Mouse (Mus musculus): Measurements from ENCODE around the gene Xylt2. TPM values are rescaled to one million over a fixed set of nuclear protein-coding genes. Genes with fewer than 3 reads are reported as not detected.

Gene Xylt2
- total and polyA plus RNA-seq, 3 experiments, result 4.5 to 16.4 (median 7.0) TPM

DNA sequence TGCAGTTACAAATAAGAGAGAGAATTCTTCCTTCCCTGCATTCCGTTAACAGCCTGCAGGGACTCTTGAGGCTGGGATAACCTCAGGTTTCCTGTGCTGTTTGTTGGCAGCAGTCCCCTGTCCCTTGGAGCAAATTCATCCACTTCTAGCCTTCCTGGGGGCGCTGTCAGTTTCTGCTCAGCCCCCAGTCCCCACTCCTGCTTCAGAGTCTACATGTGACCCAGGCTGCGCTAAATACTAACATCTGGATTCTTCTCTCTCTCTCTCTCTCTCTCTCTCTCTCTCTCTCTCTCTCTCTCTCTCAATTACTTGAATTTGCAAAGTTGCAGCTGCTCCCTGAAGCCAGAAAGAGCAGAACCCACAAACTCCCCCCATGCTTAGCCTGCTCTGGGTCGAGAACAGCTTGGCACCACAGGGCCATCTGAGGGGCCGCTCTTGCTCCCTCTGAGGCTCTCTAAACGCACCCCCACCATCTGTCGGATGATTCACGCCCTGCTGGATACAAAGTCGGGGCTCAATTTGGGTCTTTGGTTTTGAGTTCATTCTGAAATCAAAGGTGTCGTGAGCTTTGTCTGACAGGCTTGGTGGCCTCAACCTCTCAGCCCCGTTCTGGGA, 36.0 kb upstream of the Xylt2 start:
- no peak for DNase-seq (ENCODE audit: low spot score)
- Histone ChIP-seq H3K4me1 (ENCODE audit: insufficient read depth, low read depth, low read length) (no peaks in the 10 kb centered on the region), H3K36me3 (replicated peaks) (no peaks in the 10 kb centered on the region), H3K9me3 (replicated peaks) (peaks cover 2% of the 10 kb centered on the region; the same call in 1 of the 2 replicates), H3K4me3 (ENCODE audit: low read depth, low read length) (no peak overlapping the region), H3K27me3 (ENCODE audit: insufficient read depth, low read length) (peaks cover 15% of the 10 kb centered on the region)
- TF ChIP-seq CTCF (IDR thresholded peaks at IDR 0.05; ENCODE audit: low read depth, low read length), result no peak
- TF ChIP-seq TAL1 (conservative IDR thresholded peaks at IDR 0.05; ENCODE audit: low read depth, low read length), result no peak
- no peak for TF ChIP-seq GATA1 (IDR thresholded peaks at IDR 0.05; ENCODE audit: borderline replicate concordance, low read length)
- no peak for TF ChIP-seq POLR2AphosphoS5 (IDR thresholded peaks at IDR 0.05; ENCODE audit: insufficient replicate concordance, low read depth, low read length)
- no peak for TF ChIP-seq GATA2 (IDR thresholded peaks at IDR 0.05; ENCODE audit: borderline replicate concordance, low read depth, low read length)
- ATAC-seq (ENCODE audit: extremely low read depth, insufficient number of reproducible peaks, low FRiP score, poor library complexity, severe bottlenecking), result no peak

DNA sequence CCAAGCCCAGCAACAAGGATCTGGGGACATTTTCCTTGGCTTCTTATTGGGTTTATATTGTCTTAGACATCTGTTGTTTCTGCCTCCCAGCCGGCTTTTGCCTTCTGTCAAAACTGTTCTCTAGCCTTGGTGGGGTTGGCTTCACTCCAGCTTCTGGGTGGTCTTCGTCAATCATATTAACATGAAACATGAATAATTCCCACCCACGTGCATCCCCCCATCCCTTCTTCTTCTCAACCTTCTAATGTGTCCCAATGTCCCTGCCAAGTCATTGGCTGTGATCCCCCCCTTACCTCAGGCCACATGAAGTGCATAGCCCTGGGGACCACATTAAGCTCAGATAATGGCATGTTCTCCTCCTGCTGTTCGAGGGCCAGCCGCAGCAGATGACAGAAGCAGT, 27.2 kb upstream of the Xylt2 start, which contains the start of gene Gm11541:
Gene Gm11541 (minus strand): TSS at position 28 of the 400 bp plus-strand sequence.
- ATAC-seq (ENCODE audit: extremely low read depth, insufficient number of reproducible peaks, low FRiP score, poor library complexity, severe bottlenecking) (no peak), DNase-seq (ENCODE audit: low spot score) (no peak)
- no peaks in the 10 kb centered on the region for H3K9me3 ChIP-seq (replicated peaks)
- H3K27me3 ChIP-seq (ENCODE audit: insufficient read depth, low read length), result peaks cover 9% of the 10 kb centered on the region
- no peaks in the 10 kb centered on the region for H3K4me1 ChIP-seq (ENCODE audit: insufficient read depth, low read depth, low read length)
- no peaks in the 10 kb centered on the region for H3K36me3 ChIP-seq (replicated peaks)
- H3K4me3 ChIP-seq (ENCODE audit: low read depth, low read length), result no peak within 1 kb of the TSS
- TF ChIP-seq CTCF (IDR thresholded peaks at IDR 0.05; ENCODE audit: low read depth, low read length), result no peak
- no peak for TF ChIP-seq GATA2 (IDR thresholded peaks at IDR 0.05; ENCODE audit: borderline replicate concordance, low read depth, low read length)
- no peak for TF ChIP-seq POLR2AphosphoS5 (IDR thresholded peaks at IDR 0.05; ENCODE audit: insufficient replicate concordance, low read depth, low read length)
- no peak for TF ChIP-seq TAL1 (conservative IDR thresholded peaks at IDR 0.05; ENCODE audit: low read depth, low read length)
- TF ChIP-seq GATA1 (IDR thresholded peaks at IDR 0.05; ENCODE audit: borderline replicate concordance, low read length), result no peak

DNA sequence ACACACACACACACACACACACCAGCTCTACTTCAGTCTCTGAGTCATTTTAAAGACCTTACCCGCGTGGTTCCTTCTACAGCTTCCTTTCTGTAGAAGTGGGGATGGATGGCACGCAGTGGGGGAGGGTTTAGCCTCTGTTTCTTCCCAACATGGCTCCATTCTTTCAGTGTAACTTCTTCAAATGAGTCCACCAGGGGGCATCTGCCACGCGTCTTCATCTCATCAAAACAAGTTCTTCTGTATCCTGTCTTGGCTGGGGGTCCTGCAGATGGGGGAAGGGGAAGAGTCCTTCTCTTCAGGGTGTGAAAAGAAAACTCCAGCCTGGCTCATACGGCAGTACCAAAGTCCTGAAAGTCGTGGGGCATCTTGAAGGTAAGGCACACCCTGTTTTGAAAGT, 26.7 kb upstream of the Xylt2 start:
- no peak for TF ChIP-seq POLR2AphosphoS5 (IDR thresholded peaks at IDR 0.05; ENCODE audit: insufficient replicate concordance, low read depth, low read length)
- no peak for TF ChIP-seq GATA1 (IDR thresholded peaks at IDR 0.05; ENCODE audit: borderline replicate concordance, low read length)
- TF ChIP-seq GATA2 (IDR thresholded peaks at IDR 0.05; ENCODE audit: borderline replicate concordance, low read depth, low read length), result no peak
- no peak for TF ChIP-seq CTCF (IDR thresholded peaks at IDR 0.05; ENCODE audit: low read depth, low read length)
- no peak for TF ChIP-seq TAL1 (conservative IDR thresholded peaks at IDR 0.05; ENCODE audit: low read depth, low read length)
- Histone ChIP-seq H3K4me1 (ENCODE audit: insufficient read depth, low read depth, low read length) (no peaks in the 10 kb centered on the region), H3K4me3 (ENCODE audit: low read depth, low read length) (no peak overlapping the region), H3K27me3 (ENCODE audit: insufficient read depth, low read length) (peaks cover 9% of the 10 kb centered on the region), H3K9me3 (replicated peaks) (no peaks in the 10 kb centered on the region), H3K36me3 (replicated peaks) (no peaks in the 10 kb centered on the region)
- DNase-seq (ENCODE audit: low spot score) (no peak), ATAC-seq (ENCODE audit: extremely low read depth, insufficient number of reproducible peaks, low FRiP score, poor library complexity, severe bottlenecking) (no peak)

- H3K9me3 ChIP-seq (replicated peaks), result no peaks in the 10 kb centered on the region
- no peak overlapping the region for H3K4me3 ChIP-seq (ENCODE audit: low read depth, low read length)
- DNase-seq (ENCODE audit: low spot score) (no peak), ATAC-seq (ENCODE audit: extremely low read depth, insufficient number of reproducible peaks, low FRiP score, poor library complexity, severe bottlenecking) (no peak)
- no peaks in the 10 kb centered on the region for H3K36me3 ChIP-seq (replicated peaks)
- no peak for TF ChIP-seq TAL1 (conservative IDR thresholded peaks at IDR 0.05; ENCODE audit: low read depth, low read length)
- H3K4me1 ChIP-seq (ENCODE audit: insufficient read depth, low read depth, low read length), result no peaks in the 10 kb centered on the region
- H3K27me3 ChIP-seq (ENCODE audit: insufficient read depth, low read length), result peaks cover 9% of the 10 kb centered on the region
Measured at GRCm38 (mm10) chr11:94702216-94702610, 24.9 kb upstream of the Xylt2 start.

- DNase-seq (ENCODE audit: low spot score) (no peak), ATAC-seq (ENCODE audit: extremely low read depth, insufficient number of reproducible peaks, low FRiP score, poor library complexity, severe bottlenecking) (no peak)
- H3K9me3 ChIP-seq (replicated peaks), result no peaks in the 10 kb centered on the region
- H3K27me3 ChIP-seq (ENCODE audit: insufficient read depth, low read length), result peaks cover 9% of the 10 kb centered on the region
- no peaks in the 10 kb centered on the region for H3K36me3 ChIP-seq (replicated peaks)
- no peak overlapping the region for H3K4me3 ChIP-seq (ENCODE audit: low read depth, low read length)
- no peak for TF ChIP-seq GATA1 (IDR thresholded peaks at IDR 0.05; ENCODE audit: borderline replicate concordance, low read length)
- no peak for TF ChIP-seq POLR2AphosphoS5 (IDR thresholded peaks at IDR 0.05; ENCODE audit: insufficient replicate concordance, low read depth, low read length)
- TF ChIP-seq TAL1 (conservative IDR thresholded peaks at IDR 0.05; ENCODE audit: low read depth, low read length), result no peak
- no peak for TF ChIP-seq GATA2 (IDR thresholded peaks at IDR 0.05; ENCODE audit: borderline replicate concordance, low read depth, low read length)
- no peak for TF ChIP-seq CTCF (IDR thresholded peaks at IDR 0.05; ENCODE audit: low read depth, low read length)
- H3K4me1 ChIP-seq (ENCODE audit: insufficient read depth, low read depth, low read length), result no peaks in the 10 kb centered on the region
Measured at GRCm38 (mm10) chr11:94701401-94702215, 24.3 kb upstream of the Xylt2 start.

DNA sequence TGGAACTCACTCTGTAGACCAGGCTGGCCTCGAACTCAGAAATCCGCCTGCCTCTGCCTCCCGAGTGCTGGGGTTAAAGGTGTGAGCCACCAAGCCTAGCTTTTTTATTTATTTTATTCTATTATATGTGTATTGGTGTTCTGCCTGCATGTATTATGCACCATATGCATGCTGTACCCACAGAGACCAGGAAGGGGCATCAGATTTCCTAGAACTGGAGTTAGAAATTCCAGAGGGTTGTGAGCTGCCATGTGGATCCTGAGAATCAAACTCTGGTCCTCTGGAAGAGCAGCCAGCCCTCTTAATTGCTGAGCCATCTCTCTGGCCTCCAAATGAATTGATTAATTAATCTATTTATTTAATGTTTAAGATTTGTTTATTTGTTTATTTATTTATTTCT, 22.1 kb upstream of the Xylt2 start:
- H3K4me3 ChIP-seq (ENCODE audit: low read depth, low read length), result no peak overlapping the region
- no peak for TF ChIP-seq POLR2AphosphoS5 (IDR thresholded peaks at IDR 0.05; ENCODE audit: insufficient replicate concordance, low read depth, low read length)
- no peak for TF ChIP-seq CTCF (IDR thresholded peaks at IDR 0.05; ENCODE audit: low read depth, low read length)
- TF ChIP-seq GATA2 (IDR thresholded peaks at IDR 0.05; ENCODE audit: borderline replicate concordance, low read depth, low read length), result no peak
- no peak for TF ChIP-seq GATA1 (IDR thresholded peaks at IDR 0.05; ENCODE audit: borderline replicate concordance, low read length)
- TF ChIP-seq TAL1 (conservative IDR thresholded peaks at IDR 0.05; ENCODE audit: low read depth, low read length), result no peak
- H3K9me3 ChIP-seq (replicated peaks), result no peaks in the 10 kb centered on the region
- peaks cover 9% of the 10 kb centered on the region for H3K27me3 ChIP-seq (ENCODE audit: insufficient read depth, low read length)
- DNase-seq (ENCODE audit: low spot score), result no peak
- no peaks in the 10 kb centered on the region for H3K4me1 ChIP-seq (ENCODE audit: insufficient read depth, low read depth, low read length)
- ATAC-seq (ENCODE audit: extremely low read depth, insufficient number of reproducible peaks, low FRiP score, poor library complexity, severe bottlenecking), result no peak
- no peaks in the 10 kb centered on the region for H3K36me3 ChIP-seq (replicated peaks)

Data from G1E (cell line).